Mouse (Mus musculus): Measurements from ENCODE around the gene Rcan1.

Rcan1 gene

GRCm38 (mm10) chr16:92346297-92346916 lies 124.3 kb downstream of the Rcan1 start:
- no peak for DNase-seq (ENCODE audit: low read depth)

- DNase-seq (ENCODE audit: low read depth) = no peak
These were observed 125.5 kb downstream of the Rcan1 start for GRCm38 (mm10) chr16:92345177-92345576.

Data from c-Kit-positive CD71-negative TER-119-negative erythroid progenitor cells, embryonic 14.5 days (primary cell).